Mouse (Mus musculus) heart, postnatal 0 days (tissue): ENCODE measurements around the gene Urod.

Experiments
- CTCF ChIP-seq: IDR thresholded peaks from 2 replicates; pipeline ENCODE4 v1.5.1; 2016; ENCODE audit warnings: antibody characterized with exemption, control low read depth, low read depth
- EP300 ChIP-seq: IDR thresholded peaks from 2 replicates; pipeline ENCODE4 v1.6.1; 2016; ENCODE audit warnings: antibody characterized with exemption, low read depth

DNA sequence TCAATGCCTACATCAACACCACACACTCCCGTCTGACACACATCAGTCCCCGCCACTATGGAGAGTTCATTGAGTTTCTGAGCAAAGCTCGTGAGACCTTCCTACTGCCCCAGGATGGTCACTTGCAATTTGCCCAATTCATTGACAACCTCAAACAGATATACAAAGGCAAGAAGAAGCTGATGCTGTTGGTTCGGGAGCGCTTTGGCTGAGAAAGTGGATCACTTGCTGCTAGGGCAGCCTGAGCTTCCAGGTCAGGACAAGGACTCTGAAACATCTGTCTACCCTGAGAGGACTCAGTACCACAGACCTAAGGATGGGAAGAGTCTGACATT is 7.1 kb downstream of the Urod start:
- TF ChIP-seq CTCF (no peak), EP300 (no peak)
